Mouse (Mus musculus): ENCODE measurements around the gene Lgi2. TPM values are rescaled to one million over a fixed set of nuclear protein-coding genes. Genes with fewer than 3 reads are reported as not detected.

The Lgi2 gene
- total RNA-seq, 1 experiment from 2014 or later, result 0.46 TPM

GRCm38 (mm10) chr5:52537024-52537423 is 29.2 kb downstream of the Lgi2 start:
- DNase-seq, result no peak

GRCm38 (mm10) chr5:52534798-52535590 is 31.3 kb downstream of the Lgi2 start:
- DNase-seq, result no peak

GRCm38 (mm10) chr5:52533705-52534104 is 32.6 kb downstream of the Lgi2 start:
- no peak for DNase-seq

- no peak for DNase-seq
These were observed 37.7 kb downstream of the Lgi2 start for GRCm38 (mm10) chr5:52528545-52528944.

- no peak for DNase-seq
These were observed 39.8 kb downstream of the Lgi2 start for GRCm38 (mm10) chr5:52526324-52526986.

GRCm38 (mm10) chr5:52524207-52524606 is 42.1 kb downstream of the Lgi2 start:
- DNase-seq, result no peak

- no peak for DNase-seq
These were observed 46.3 kb downstream of the Lgi2 start for GRCm38 (mm10) chr5:52519921-52520320.

- no peak for DNase-seq
These were observed 50.2 kb downstream of the Lgi2 start for GRCm38 (mm10) chr5:52516072-52516476.

- peak; percentile 75 for DNase-seq
These were observed 50.8 kb downstream of the Lgi2 start for GRCm38 (mm10) chr5:52515246-52516021.

GRCm38 (mm10) chr5:52511089-52511488 is 55.2 kb downstream of the Lgi2 start:
- DNase-seq, result no peak

- no peak for DNase-seq
These were observed 56.8 kb downstream of the Lgi2 start for GRCm38 (mm10) chr5:52509416-52509815.

- DNase-seq, result no peak
These were observed 61.6 kb downstream of the Lgi2 start for GRCm38 (mm10) chr5:52504666-52505065.

GRCm38 (mm10) chr5:52504148-52504547 is 62.1 kb downstream of the Lgi2 start:
- no peak for DNase-seq

GRCm38 (mm10) chr5:52495671-52496070 is 70.6 kb downstream of the Lgi2 start:
- DNase-seq, result no peak

- DNase-seq, result no peak
These were observed 74.8 kb downstream of the Lgi2 start for GRCm38 (mm10) chr5:52491496-52491895.

- no peak for DNase-seq
These were observed 78.5 kb downstream of the Lgi2 start for GRCm38 (mm10) chr5:52487559-52488430.

Other genes with a start within 250 kb of the Lgi2 start
- 211 and 224 TPM in 2 replicates for gene Sod3, start 202.7 kb downstream of the Lgi2 start, total RNA-seq (2021)
- gene Ccdc149, start 94.9 kb downstream of the Lgi2 start, total RNA-seq (2021), result 4.9 and 6.4 TPM in 2 replicates
- 18.4 and 20.7 TPM in 2 replicates for gene Sepsecs, start 103.2 kb upstream of the Lgi2 start, total RNA-seq (2021)
- gene Pi4k2b, start 175.1 kb upstream of the Lgi2 start, total RNA-seq (2021), result 8.0 and 9.8 TPM in 2 replicates
- gene Zcchc4, start 208.9 kb upstream of the Lgi2 start, total RNA-seq (2021), result 14.3 and 15.2 TPM in 2 replicates

All from adrenal gland, postnatal 25 days (tissue).